Mouse (Mus musculus) layer of hippocampus, postnatal 14 days (tissue): Measurements from ENCODE around the gene Ran. TPM values are rescaled to one million over a fixed set of nuclear protein-coding genes. Genes with fewer than 3 reads are reported as not detected.

Experiments
- DNase-seq, 2 experiments: peaks; one replicate each; pipeline ENCODE4 v3.0.0; 2021 to 2022; ENCODE audit warnings: low spot score in 2 of 2, mixed read lengths in 1 of 2
- total RNA-seq, 2 experiments: library from RNA; stranded (reverse); gene quantifications; 2 replicates each; pipeline ENCODE4 v1.2.3; 2021

The Ran gene
- total RNA-seq, 2 experiments from 2014 or later: 153 to 155 TPM

GRCm38 (mm10) chr5:129063037-129063791, 43.3 kb downstream of the Ran start:
- DNase-seq: peak; percentile 87 to 90

DNA sequence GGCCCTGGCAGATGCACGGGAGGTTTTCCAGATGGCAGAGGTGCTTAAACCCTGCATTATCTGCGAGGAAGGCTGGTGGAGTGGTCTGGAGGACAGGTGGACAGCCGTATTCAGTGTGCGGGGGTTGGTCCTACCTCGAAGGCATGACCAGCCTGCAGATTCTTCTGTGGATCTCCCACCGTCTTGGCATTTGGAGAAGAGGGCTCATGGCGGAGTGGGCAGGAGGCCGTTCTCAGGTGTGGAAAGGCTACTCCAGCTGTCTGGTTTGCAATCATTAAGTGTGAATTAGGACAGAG, 43.9 kb downstream of the Ran start:
- no peak for DNase-seq

GRCm38 (mm10) chr5:129064186-129064585, 44.3 kb downstream of the Ran start:
- DNase-seq: no peak

GRCm38 (mm10) chr5:129065301-129065700, 45.4 kb downstream of the Ran start:
- no peak for DNase-seq

DNA sequence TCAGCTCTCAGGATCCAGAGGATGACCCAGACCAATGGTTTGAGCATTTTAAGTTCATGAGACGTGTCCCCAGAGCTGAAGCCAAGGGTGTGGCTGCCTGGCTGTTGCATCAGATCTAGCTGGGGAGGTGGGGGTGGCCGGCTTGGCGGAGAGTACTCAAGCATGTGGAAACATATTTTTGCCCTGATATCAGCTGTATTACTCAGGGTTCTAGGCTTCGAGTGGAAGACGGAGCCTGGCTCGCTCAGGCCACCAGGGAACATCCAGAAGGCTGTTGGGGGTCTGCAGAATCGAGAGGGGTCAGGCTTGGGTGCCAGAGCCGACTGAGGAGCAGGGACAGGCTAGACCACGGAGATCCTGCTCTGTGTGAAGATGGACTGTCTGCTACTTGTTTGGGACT, 46.1 kb downstream of the Ran start:
- no peak for DNase-seq

DNA sequence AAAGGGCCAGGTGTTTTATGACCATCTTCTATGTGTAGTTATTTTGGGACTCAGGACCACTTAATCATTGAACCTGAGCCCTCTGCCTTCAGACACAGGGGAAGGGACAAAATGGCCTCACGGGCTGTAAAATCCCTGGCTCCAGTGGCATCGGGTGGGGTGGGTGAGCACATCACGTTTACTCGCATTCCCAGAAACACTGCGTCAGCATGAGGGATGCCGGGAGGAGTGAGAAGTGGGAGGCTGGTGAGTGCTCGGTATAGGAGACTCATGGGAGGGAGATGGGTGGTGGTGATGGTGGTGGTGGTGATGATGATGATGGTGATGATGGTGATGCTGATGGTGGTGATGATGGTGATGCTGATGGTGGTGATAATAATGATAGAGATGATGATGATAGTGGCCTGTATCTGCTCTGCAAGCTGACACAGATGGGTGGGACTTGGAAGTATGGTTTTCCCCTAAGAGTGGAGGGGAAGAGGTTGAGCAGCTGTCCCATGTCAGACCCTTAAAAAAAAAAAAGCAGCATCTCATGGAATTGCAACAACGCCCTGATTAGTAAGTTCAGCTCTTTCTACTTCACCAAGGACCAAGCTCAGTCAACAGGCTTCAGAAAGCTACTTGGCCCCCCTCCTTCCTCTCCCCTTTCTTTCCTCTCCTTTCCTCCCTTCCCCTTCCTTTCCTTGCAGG, 46.8 kb downstream of the Ran start:
- no peak for DNase-seq

DNA sequence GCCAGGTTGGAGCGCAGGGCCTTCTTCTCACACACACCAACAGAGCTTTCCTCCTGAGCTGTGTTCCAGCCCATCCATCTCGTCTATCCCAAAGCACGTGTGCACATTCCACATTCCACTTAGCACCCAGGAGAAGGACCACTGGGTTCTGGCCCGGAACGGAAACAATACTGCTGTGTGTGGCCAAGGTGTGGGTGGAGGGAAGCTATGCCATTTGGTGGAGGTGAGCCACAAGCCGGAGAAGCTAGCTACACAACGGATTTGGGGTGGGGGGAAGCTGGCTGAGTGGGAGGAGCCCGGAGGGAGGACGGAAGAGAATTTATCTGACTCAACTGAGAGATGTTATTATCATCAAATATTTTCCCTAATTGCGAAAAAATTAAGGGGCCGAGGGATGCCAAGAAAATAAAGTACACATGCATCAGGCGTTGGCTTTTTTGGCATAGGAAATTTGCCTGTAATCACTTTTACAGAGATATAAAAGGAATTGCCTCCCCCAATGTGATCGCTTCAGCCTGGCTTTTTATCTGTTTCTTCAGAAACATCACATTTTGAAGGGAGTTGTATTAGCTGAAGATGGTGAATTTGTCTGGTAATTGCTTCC, 47.5 kb downstream of the Ran start:
- no peak for DNase-seq

- no peak for DNase-seq
Measured at GRCm38 (mm10) chr5:129071761-129072280, 52.0 kb downstream of the Ran start.

GRCm38 (mm10) chr5:129073404-129073803, 53.5 kb downstream of the Ran start:
- no peak for DNase-seq

Other genes starting within 250 kb of the Ran start
- 100 to 1,000 TPM; 121 to 132 TPM for gene Rimbp2, start 66.6 kb upstream of the Ran start, total RNA-seq
- gene Stx2, start 11.5 kb upstream of the Ran start, total RNA-seq: 10 to 100 TPM; 31.0 to 33.1 TPM
- under 1 TPM; 0.48 to 0.51 TPM for gene Adgrd1, start 76.7 kb downstream of the Ran start, total RNA-seq